Mouse (Mus musculus): ENCODE results near the gene Runx1.

- TF ChIP-seq MAFK (IDR thresholded peaks at IDR 0.05; ENCODE audit: insufficient read depth, low read depth, low read length) (no peak), ZC3H11A (IDR thresholded peaks at IDR 0.05; ENCODE audit: borderline replicate concordance, low read depth, low read length) (no peak)
Measured at GRCm38 (mm10) chr16:92824003-92824722, 1.8 kb downstream of the Runx1 start.

Measured in ES-E14 (cell line).